Mouse (Mus musculus): ENCODE data around the gene Trdmt1. TPM values are rescaled to one million over a fixed set of nuclear protein-coding genes. Genes with fewer than 3 reads are reported as not detected.

Trdmt1 gene
- total and polyA plus RNA-seq, 2 experiments from 2014 or later: 10.3 to 19.0 TPM

DNA sequence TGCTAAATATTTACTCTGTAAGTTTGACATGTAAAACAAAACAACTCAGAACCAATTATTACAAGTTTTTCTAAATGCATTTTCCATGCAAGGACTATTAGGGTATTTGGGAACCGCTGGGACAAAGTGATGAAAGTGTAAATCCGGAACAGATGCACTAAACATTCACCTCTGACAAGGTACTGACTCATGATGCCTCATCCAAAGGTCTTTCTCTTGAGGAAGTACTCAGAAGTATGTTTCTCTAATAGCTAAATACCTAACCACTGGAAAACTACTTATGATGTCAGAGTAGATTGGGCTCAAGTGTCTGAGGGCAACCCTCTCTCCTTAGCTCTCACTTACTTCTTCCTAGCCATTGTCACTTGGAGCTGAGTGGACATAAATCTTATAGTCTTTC is 63.7 kb downstream of the Trdmt1 start:
- Histone ChIP-seq H3K9me3 (replicated peaks; ENCODE audit: control insufficient read depth, low read length) (no peaks in the 10 kb centered on the region), H3K9ac (replicated peaks; ENCODE audit: low read depth, low read length) (no peak overlapping the region), H3K4me1 (ENCODE audit: control insufficient read depth, insufficient read depth) (peaks cover 10% of the 10 kb centered on the region; the same call in 1 of the 2 replicates), H3K4me3 (ENCODE audit: low read depth, low read length) (no peak overlapping the region), H3K27ac (ENCODE audit: low read depth) (no peak overlapping the region), H3K4me2 (ENCODE audit: low read depth, low read length) (no peak overlapping the region), H3K27me3 (ENCODE audit: control insufficient read depth, insufficient read depth, low read length) (no peaks in the 10 kb centered on the region), H3K36me3 (replicated peaks; ENCODE audit: control insufficient read depth, insufficient read depth, low read length) (no peaks in the 10 kb centered on the region)
- DNase-seq (ENCODE audit: low spot score): no peak
- 80% methylated on average over 2 of the region's 2 CpGs for WGBS
- ATAC-seq (ENCODE audit: insufficient read depth, low read depth): no peak
- TF ChIP-seq EP300 (IDR thresholded peaks at IDR 0.05; ENCODE audit: low read depth) (no peak), CTCF (IDR thresholded peaks at IDR 0.05; ENCODE audit: low read depth) (no peak)

GRCm38 (mm10) chr2:13479165-13479564 is 65.3 kb downstream of the Trdmt1 start:
- DNase-seq (ENCODE audit: low spot score) (no peak), ATAC-seq (ENCODE audit: insufficient read depth, low read depth) (no peak)
- H3K4me3 ChIP-seq (ENCODE audit: low read depth, low read length): no peak overlapping the region
- H3K36me3 ChIP-seq (replicated peaks; ENCODE audit: control insufficient read depth, insufficient read depth, low read length): no peaks in the 10 kb centered on the region
- H3K4me2 ChIP-seq (ENCODE audit: low read depth, low read length): no peak overlapping the region
- H3K4me1 ChIP-seq (ENCODE audit: control insufficient read depth, insufficient read depth): no peaks in the 10 kb centered on the region
- no peak for TF ChIP-seq CTCF (IDR thresholded peaks at IDR 0.05; ENCODE audit: low read depth)
- no peak for TF ChIP-seq EP300 (IDR thresholded peaks at IDR 0.05; ENCODE audit: low read depth)
- H3K27ac ChIP-seq (ENCODE audit: low read depth): no peak overlapping the region
- no peaks in the 10 kb centered on the region for H3K9me3 ChIP-seq (replicated peaks; ENCODE audit: control insufficient read depth, low read length)
- H3K27me3 ChIP-seq (ENCODE audit: control insufficient read depth, insufficient read depth, low read length): no peaks in the 10 kb centered on the region
- no peak overlapping the region for H3K9ac ChIP-seq (replicated peaks; ENCODE audit: low read depth, low read length)
- WGBS: 84% methylated on average over 7 of the region's 7 CpGs

GRCm38 (mm10) chr2:13470108-13470507 is 74.4 kb downstream of the Trdmt1 start:
- no peaks in the 10 kb centered on the region for H3K27me3 ChIP-seq (ENCODE audit: control insufficient read depth, insufficient read depth, low read length)
- H3K27ac ChIP-seq (ENCODE audit: low read depth): no peak overlapping the region
- 86% methylated on average over 3 of the region's 3 CpGs for WGBS

DNA sequence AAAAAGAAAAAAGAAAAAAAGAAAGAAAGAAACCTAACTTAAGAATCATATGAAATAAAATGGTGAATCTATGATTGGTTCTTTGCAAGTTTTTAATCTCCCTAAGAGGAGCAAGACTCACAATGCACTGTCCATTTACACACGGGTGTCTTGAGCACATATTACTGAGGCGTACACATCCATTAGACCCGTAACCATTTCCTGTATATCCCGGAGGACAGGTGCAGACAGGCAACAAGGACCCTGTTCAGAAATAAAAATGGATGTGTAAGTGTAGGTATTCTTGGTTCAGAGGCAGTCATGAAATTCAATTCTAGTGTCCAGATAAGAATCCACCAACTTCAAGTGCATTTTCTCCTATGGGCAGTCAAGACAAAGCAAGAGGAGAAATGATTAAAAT is 74.8 kb downstream of the Trdmt1 start:
- ATAC-seq (ENCODE audit: insufficient read depth, low read depth) (no peak), DNase-seq (ENCODE audit: low spot score) (no peak)
- Histone ChIP-seq H3K9me3 (replicated peaks; ENCODE audit: control insufficient read depth, low read length) (no peaks in the 10 kb centered on the region), H3K27me3 (ENCODE audit: control insufficient read depth, insufficient read depth, low read length) (no peaks in the 10 kb centered on the region), H3K36me3 (replicated peaks; ENCODE audit: control insufficient read depth, insufficient read depth, low read length) (no peaks in the 10 kb centered on the region), H3K9ac (replicated peaks; ENCODE audit: low read depth, low read length) (no peak overlapping the region), H3K4me1 (ENCODE audit: control insufficient read depth, insufficient read depth) (no peaks in the 10 kb centered on the region), H3K4me2 (ENCODE audit: low read depth, low read length) (no peak overlapping the region), H3K27ac (ENCODE audit: low read depth) (no peak overlapping the region), H3K4me3 (ENCODE audit: low read depth, low read length) (no peak overlapping the region)
- WGBS: 79% methylated on average over 4 of the region's 4 CpGs
- no peak for TF ChIP-seq CTCF (IDR thresholded peaks at IDR 0.05; ENCODE audit: low read depth)
- TF ChIP-seq EP300 (IDR thresholded peaks at IDR 0.05; ENCODE audit: low read depth): no peak

More at GRCm38 (mm10) chr2:13470108-13470507, 74.4 kb downstream of the Trdmt1 start:
- no peaks in the 10 kb centered on the region for H3K9me3 ChIP-seq (replicated peaks; ENCODE audit: control insufficient read depth, low read length)
- H3K9ac ChIP-seq (replicated peaks; ENCODE audit: low read depth, low read length): no peak overlapping the region
- DNase-seq (ENCODE audit: low spot score) (no peak), ATAC-seq (ENCODE audit: insufficient read depth, low read depth) (no peak)
- no peaks in the 10 kb centered on the region for H3K36me3 ChIP-seq (replicated peaks; ENCODE audit: control insufficient read depth, insufficient read depth, low read length)
- no peak overlapping the region for H3K4me2 ChIP-seq (ENCODE audit: low read depth, low read length)
- H3K4me1 ChIP-seq (ENCODE audit: control insufficient read depth, insufficient read depth): no peaks in the 10 kb centered on the region
- H3K4me3 ChIP-seq (ENCODE audit: low read depth, low read length): no peak overlapping the region
- TF ChIP-seq EP300 (IDR thresholded peaks at IDR 0.05; ENCODE audit: low read depth): no peak
- no peak for TF ChIP-seq CTCF (IDR thresholded peaks at IDR 0.05; ENCODE audit: low read depth)

- H3K27me3 ChIP-seq (ENCODE audit: control insufficient read depth, insufficient read depth, low read length): no peaks in the 10 kb centered on the region
- DNase-seq (ENCODE audit: low spot score) (no peak), ATAC-seq (ENCODE audit: insufficient read depth, low read depth) (no peak)
- H3K27ac ChIP-seq (ENCODE audit: low read depth): no peak overlapping the region
- H3K9me3 ChIP-seq (replicated peaks; ENCODE audit: control insufficient read depth, low read length): no peaks in the 10 kb centered on the region
- no peaks in the 10 kb centered on the region for H3K36me3 ChIP-seq (replicated peaks; ENCODE audit: control insufficient read depth, insufficient read depth, low read length)
- H3K4me1 ChIP-seq (ENCODE audit: control insufficient read depth, insufficient read depth): no peaks in the 10 kb centered on the region
- H3K9ac ChIP-seq (replicated peaks; ENCODE audit: low read depth, low read length): no peak overlapping the region
- H3K4me2 ChIP-seq (ENCODE audit: low read depth, low read length): no peak overlapping the region
- H3K4me3 ChIP-seq (ENCODE audit: low read depth, low read length): no peak overlapping the region
- WGBS: 83% methylated on average over 3 of the region's 3 CpGs
- no peak for TF ChIP-seq CTCF (IDR thresholded peaks at IDR 0.05; ENCODE audit: low read depth)
- TF ChIP-seq EP300 (IDR thresholded peaks at IDR 0.05; ENCODE audit: low read depth): no peak
These were observed 77.8 kb downstream of the Trdmt1 start for GRCm38 (mm10) chr2:13466685-13467084.

Other genes starting within 250 kb of the Trdmt1 start
- 0.73 and 1.5 TPM in 2 replicates for gene Cubn, start 52.9 kb downstream of the Trdmt1 start, total RNA-seq (2014; rRNA removed; ENCODE audit: low replicate concordance)
- 0.27 and 0.30 TPM in 2 replicates for gene Cubn, start 52.9 kb downstream of the Trdmt1 start, polyA plus RNA-seq (2015; fragmentation: Nextera tagmentation; extraction: Ambion mirVana)
- gene Vim, start 29.3 kb upstream of the Trdmt1 start, total RNA-seq (2014; rRNA removed; ENCODE audit: low replicate concordance): 2,529 and 2,768 TPM in 2 replicates
- gene Vim, start 29.3 kb upstream of the Trdmt1 start, polyA plus RNA-seq (2015; fragmentation: Nextera tagmentation; extraction: Ambion mirVana): 696 and 707 TPM in 2 replicates
- 0.89 and 9.1 TPM in 2 replicates for gene St8sia6, start 249.4 kb upstream of the Trdmt1 start, total RNA-seq (2014; rRNA removed; ENCODE audit: low replicate concordance)
- 0.47 and 0.70 TPM in 2 replicates for gene St8sia6, start 249.4 kb upstream of the Trdmt1 start, polyA plus RNA-seq (2015; fragmentation: Nextera tagmentation; extraction: Ambion mirVana)